Mouse (Mus musculus): ENCODE data around the gene Gm11213.

- TF ChIP-seq POU5F1 (IDR thresholded peaks at IDR 0.05; ENCODE audit: borderline replicate concordance, low read length) (no peak), CTCF (conservative IDR thresholded peaks at IDR 0.05; ENCODE audit: low read length) (no peak)
These were observed 57.3 kb downstream of the Gm11213 start for GRCm38 (mm10) chr4:63547799-63548198.

Data from E14TG2a.4 (cell line).